Mouse (Mus musculus) erythroblast, embryonic 14.5 days (primary cell): Measurements from ENCODE around the gene Supt4a.

Experiments
- GATA1 ChIP-seq: IDR thresholded peaks from 2 replicates; pipeline ENCODE4 v1.6.1; 2012; ENCODE audit warnings: low read length, inconsistent platforms, mixed read lengths
- TAL1 ChIP-seq: IDR thresholded peaks from 3 replicates; pipeline ENCODE4 v1.6.1; 2012; ENCODE audit warnings: low read length, inconsistent platforms, mixed read lengths

DNA sequence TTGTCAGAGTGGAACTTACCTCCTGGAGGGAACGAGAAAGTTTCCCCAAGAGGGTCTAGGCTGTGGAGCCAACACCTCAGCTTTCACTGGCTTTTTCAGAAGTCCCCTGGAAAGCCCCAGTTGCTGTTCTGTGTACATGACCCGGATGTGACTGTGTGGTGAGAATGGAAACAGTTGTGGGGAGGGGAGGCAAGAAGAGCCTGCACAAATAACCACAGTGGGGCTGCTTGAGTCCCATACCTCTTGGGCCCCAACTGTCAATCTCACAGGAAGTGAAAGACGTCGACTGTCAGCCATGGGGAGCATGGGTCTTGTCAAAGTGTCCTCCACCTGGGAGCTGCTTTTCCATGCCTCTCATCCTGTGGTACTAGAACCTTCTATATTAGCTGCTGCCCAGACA is 7.6 kb downstream of the Supt4a start:
- TF ChIP-seq GATA1, result no peak
- TF ChIP-seq TAL1, result no peak
